Mouse (Mus musculus): ENCODE measurements around the gene Commd1.

DNA sequence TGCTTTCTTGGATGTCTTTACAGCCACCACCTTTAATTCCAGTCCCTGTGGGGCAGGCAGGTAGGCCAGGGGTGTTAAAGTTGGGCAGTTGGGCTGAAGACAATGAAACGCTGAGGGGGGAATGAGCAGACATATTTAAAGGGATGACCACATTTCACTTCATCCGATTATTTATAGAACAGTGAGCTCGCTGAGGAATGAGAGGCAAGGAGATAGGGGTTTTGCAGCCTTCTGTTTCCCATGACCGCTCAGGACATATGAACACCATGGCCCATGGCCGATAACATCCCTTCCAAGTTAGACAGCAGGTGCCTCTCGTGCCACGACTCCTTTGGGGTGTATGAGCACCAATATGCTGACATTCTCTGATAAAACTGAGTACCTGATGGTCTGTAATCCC, 70.4 kb downstream of the Commd1 start:
- TF ChIP-seq CTCF (IDR thresholded peaks at IDR 0.05 in 2 of 3, conservative IDR thresholded peaks at IDR 0.05 in 1 of 3; ENCODE audit: control insufficient read depth in 1 of 3, insufficient read depth in 1 of 3, low read depth in 2 of 3, low read length in 3 of 3, poor library complexity in 1 of 3, severe bottlenecking in 1 of 3) (no peak), MAZ (IDR thresholded peaks at IDR 0.05; ENCODE audit: low read depth, low read length) (no peak), SMC3 (IDR thresholded peaks at IDR 0.05; ENCODE audit: low read depth, low read length) (no peak), MAFK (IDR thresholded peaks at IDR 0.05; ENCODE audit: borderline replicate concordance, low read depth, low read length) (no peak), MXI1 (IDR thresholded peaks at IDR 0.05; ENCODE audit: low read depth, low read length) (no peak), MYB (IDR thresholded peaks at IDR 0.05; ENCODE audit: low read depth, low read length) (no peak), TAL1 (IDR thresholded peaks at IDR 0.05; ENCODE audit: low read length) (no peak), MAX (IDR thresholded peaks at IDR 0.05; ENCODE audit: low read length) (no peak)
